Mouse (Mus musculus): ENCODE measurements around the gene Adam20.
"Not testable (repeated sequence)": the region's sequence is repeated elsewhere in the genome, so short reads cannot be mapped to it uniquely, and the experiment has no call there.

Adam20 gene

GRCm38 (mm10) chr8:40792973-40793372, at the start of gene Adam20:
Adam20 (plus strand) TSS chr8:40793273.
- DNase-seq (ENCODE audit: low spot score in 2 of 2) = not testable (repeated sequence)

GRCm38 (mm10) chr8:40751908-40752307, 41.2 kb upstream of the Adam20 start, which contains the start of gene Adam25:
Adam25 (plus strand) TSS chr8:40752208.
- not testable (repeated sequence) for DNase-seq (ENCODE audit: low spot score in 2 of 2)

- no peak for DNase-seq (ENCODE audit: low spot score in 2 of 2)
Observed at GRCm38 (mm10) chr8:40783320-40783719, 9.8 kb upstream of the Adam20 start.

- no peak for DNase-seq (ENCODE audit: low spot score in 2 of 2)
Observed at GRCm38 (mm10) chr8:40803379-40804079, 10.5 kb downstream of the Adam20 start.

Data from right cerebral cortex, postnatal 10 days (tissue).